Mouse (Mus musculus): Measurements from ENCODE around the gene Col27a1.
A peak's percentile ranks its signal among the peaks of the same experiment; 100 is the strongest.

The Col27a1 gene

DNA sequence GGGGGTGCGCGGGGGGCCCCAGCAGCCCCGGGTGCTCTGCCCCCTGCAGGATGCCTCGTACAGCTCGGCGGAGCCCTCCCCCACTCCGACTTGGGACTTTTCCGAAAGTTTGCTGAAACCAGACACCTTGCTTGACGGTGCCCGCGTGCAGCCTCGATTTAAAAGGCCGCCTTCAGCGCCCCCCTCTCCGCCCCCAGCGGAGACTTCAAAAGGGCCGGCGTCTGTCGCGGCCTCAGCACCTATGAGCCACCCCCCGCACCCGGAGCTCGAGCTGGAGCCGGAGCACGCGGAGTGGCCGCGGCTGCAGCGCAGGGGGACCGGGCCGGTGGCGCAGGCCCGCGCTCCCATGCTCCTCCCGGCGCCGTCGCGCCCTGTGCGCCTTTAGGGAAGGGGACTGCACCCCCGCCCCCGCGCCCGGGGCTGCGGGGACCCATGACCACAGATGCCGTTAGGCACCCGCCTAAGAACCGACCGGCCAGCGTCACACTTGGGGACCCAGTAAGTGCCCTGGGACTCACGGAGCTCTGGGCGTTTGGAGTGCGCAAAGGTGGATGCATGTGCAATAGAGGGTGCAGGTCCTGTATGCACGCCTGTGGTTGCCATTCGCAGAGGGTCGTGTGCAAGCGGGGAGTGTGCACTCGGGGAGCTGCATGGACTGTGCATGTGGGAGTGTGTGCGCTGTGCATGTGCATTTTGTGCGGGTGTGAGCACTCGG, at the start of gene Col27a1:
Gene Col27a1 (plus strand): TSS at position 98 of the 715 bp plus-strand sequence.
- no peak for DNase-seq

- no peak for DNase-seq
Measured at GRCm38 (mm10) chr4:63165636-63166035, 48.2 kb upstream of the Col27a1 start.

DNA sequence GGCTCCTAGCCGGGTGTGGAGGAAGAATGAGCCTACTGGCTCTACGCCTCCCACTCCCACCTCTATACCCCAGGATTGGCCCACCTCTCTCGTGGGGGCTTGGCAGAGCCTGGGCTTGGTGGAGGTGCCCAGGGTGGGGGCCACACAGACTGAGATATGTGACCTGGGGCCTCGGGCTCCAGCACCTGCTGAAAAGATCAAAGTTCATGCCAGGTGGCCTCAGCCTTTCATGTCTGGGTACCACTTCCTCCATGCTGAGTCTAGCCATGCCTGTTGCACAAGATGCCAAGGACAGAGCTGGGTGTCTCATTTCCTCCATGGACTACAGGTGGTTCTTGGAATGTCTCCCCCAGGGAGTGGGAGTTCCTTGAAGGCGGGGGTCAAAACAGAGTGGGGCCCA, 47.5 kb upstream of the Col27a1 start:
- DNase-seq: no peak

GRCm38 (mm10) chr4:63170061-63170460, 43.7 kb upstream of the Col27a1 start:
- DNase-seq: no peak

- no peak for DNase-seq
Measured at GRCm38 (mm10) chr4:63171122-63171521, 42.7 kb upstream of the Col27a1 start.

- DNase-seq: no peak
Measured at GRCm38 (mm10) chr4:63171969-63172685, 41.7 kb upstream of the Col27a1 start, which contains the start of gene Kif12. Kif12 (minus strand) TSS chr4:63172131.

DNA sequence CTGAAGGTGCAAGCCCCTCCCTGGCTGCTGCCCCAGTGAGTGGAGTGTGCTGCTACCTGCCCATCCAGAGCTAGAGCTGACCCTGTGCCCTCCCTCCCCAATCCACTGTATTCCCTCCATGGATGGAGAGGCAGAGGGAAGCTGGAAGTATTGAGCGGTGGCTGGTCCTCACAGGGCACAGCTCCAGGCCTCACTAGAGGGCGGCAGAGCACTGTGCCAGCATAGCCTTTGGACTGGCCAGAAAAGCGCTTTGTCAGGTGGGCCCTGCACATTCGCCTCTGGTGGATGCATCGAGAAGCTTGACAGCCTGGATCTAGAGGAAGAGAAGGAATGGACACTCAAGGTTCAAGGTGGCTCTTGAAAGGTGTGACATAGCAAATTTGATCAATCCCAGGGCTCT, 32.2 kb upstream of the Col27a1 start:
- DNase-seq: peak; percentile 52

DNA sequence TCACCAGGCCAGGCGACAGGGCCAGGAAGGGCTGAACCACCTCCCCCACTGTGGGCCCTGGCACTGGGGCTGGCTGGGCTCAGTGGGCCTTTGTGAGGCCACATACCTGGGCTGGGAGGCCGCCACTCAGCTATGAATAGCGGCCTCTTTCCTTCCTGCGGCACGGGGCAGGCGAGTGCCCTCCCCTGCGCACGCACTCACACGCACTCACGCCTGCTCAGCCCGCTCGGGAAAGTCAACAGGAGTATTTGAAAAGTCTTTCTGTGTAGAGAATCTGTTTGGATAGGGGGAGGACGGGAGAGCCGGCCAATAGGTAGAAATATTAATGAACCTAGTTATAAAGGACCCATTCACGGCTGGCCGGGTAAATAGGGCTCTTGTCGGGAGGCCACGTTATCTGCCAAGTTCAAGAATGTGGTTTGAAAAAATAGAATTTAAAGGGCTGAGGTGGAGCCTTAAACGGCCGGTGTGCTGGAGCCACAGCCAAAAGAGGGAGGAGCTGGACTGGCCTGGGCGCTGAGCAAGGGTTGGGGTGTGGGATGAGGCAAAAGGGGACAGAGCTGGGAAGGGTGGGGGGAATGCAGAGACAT, 27.4 kb upstream of the Col27a1 start:
- no peak for DNase-seq

GRCm38 (mm10) chr4:63191641-63192040, 22.2 kb upstream of the Col27a1 start:
- DNase-seq: no peak

GRCm38 (mm10) chr4:63194366-63194765, 19.4 kb upstream of the Col27a1 start:
- no peak for DNase-seq

DNA sequence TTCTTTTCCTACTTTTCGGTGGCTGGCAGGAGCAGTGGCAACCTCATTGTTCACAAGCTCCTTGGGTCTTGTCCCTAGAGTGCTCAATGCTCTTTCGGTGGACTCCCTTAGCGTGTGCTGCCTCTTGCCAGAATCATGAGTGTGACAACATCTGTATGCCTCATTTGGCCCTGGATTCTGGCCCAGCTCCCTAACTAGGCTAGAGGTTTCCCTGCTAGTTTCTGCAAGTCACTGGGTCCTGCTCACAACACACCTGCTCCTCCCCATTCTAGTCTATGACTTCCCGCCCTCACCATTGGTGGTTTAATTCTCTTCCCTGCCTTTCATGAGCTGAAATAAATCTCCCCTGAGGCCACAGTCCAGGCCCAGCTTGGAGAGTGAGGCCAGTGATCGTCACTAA, 14.4 kb upstream of the Col27a1 start:
- DNase-seq: no peak

DNA sequence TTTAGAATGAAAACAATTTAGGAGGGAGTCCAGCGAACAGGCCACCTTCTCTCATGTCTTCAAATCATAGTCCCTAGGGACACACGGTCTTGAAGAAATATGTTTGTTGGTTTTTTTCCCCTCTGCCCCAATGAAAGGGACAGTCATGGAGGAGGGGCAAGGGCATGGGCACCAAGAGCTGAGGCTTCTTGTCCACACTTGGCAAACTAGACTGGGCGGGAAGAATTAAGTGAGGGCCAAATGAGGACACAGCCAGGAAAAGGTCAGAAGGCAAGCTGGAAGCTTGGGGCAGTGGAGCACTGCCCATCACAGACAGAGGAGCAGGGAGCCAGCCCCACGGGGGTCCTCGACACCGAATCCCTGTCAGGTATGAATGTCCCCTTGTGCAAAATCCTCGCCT, 9.9 kb upstream of the Col27a1 start:
- DNase-seq: no peak

DNA sequence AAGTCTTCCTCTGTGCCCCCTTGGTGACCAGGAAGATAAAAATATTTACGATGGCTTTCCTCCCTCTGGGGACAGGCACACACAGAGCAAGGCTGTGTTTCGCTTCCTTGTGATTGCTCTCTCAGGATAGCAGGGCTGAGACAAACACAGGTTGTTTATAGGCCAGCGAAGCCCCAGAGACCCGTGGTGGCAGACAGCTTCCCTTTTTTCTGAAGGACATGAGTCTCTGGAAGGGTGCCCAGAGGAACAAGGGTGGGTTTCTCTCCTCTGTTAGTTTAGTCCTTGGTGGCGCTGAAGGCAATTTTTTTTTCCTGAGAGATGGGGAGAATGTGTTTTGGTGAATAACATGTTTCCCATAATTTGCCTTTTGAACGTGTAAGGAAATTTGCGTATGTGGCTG, 8.2 kb upstream of the Col27a1 start:
- no peak for DNase-seq

DNA sequence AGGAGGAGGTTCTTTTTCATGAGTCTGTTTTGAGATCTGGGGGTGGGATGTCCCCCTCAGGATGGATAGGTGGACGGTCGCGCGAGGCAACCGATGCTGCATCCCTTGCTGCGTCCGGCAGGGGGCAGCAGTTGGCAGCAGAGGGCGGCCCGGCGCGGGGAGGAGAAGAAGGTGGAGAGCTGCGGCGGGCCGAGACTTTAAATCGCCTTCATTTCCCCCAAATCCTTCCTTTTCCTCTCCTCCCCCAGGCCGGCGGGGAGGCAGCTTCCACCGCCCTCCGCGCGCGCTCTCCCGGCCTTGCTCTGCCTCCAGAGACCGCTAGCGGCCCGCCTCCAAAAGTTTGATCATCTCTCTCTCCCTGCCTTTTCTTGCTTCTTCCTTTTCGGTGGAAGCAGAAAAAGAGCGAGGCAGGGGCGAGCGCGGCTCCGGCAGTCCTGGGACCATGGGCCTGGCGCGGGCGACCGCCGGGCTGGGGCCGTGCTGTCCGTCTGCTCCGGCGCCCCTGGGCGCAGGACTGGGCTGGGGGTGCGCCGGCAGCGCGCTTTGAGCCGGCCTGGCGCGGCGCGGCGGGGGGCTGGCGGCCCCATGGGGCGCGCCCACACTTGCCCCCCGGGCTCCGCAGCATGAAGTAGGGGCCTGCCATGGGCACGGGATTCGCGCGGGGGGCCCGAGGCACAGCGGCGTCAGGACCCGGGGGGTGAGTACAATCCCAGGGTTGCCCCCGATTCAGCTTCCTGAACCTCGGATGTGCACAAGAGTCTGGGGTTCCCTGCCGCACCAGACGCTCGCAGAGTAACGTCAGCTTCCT, 1.6 kb downstream of the Col27a1 start:
- peak; percentile 63 for DNase-seq

GRCm38 (mm10) chr4:63215993-63216531, 2.3 kb downstream of the Col27a1 start:
- DNase-seq: no peak

- DNase-seq: no peak
Measured at GRCm38 (mm10) chr4:63216566-63216965, 2.8 kb downstream of the Col27a1 start.

DNA sequence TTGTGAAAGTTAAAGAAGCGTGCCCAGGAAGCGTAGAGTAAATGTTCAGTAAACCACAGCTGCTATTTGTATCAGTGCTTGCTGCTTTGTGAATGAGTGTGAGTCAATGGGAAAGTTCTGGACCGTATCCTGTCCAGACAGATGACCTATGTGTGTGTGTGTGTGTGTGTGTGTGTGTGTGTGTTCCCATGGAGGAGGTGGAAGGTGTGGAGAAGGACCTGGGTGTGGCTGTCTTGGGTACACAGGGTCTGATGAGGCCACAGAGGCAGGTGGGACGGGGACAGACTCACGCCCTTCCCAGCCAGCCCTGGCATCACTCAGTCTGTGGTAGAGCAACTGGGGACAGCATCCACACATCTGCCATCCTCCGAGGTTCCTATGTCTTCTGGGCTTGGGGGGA, 3.7 kb downstream of the Col27a1 start:
- DNase-seq: no peak

- DNase-seq: no peak
Measured at GRCm38 (mm10) chr4:63219059-63219458, 5.3 kb downstream of the Col27a1 start.

DNA sequence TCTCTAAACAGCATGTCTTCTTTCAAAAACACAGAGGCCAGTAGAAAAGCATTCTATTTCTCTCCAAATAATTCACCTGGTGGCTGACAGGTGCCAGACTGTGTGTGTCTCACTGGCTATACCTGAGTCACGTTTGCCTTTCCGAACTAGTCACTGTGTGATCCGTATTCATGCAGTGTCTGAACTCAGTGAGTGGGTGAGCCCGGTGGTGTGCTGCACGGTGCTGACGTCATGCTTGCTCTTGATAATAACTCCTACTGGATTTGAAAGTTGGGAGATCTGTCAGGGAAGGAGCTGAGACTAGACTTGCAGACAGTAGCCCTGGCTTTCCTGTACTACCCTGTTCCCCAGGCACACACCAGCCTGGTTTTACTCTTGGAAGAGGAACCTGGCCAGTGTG, 5.8 kb downstream of the Col27a1 start:
- DNase-seq: peak; percentile 68

GRCm38 (mm10) chr4:63221096-63221958, 7.5 kb downstream of the Col27a1 start:
- no peak for DNase-seq

DNA sequence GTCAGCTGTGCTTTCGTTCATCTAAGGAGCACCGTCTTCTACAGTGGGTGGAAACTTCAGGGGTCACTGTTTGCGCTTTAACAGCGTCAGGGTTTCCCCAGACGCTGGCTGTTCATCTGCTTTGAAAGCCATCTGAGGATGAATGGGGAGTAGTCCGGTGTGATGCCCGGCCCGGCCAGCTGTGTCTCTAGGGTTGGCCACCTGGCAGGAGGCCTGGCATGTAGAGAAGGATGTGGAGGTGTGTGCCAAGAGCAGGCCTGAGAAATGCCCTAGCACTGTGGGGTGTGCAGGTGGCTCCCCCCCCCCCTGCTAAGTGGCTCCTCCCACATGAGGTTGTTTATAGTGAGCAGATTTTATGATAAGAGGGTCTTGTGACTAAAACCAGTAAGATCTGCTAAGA, 8.4 kb downstream of the Col27a1 start:
- no peak for DNase-seq

- no peak for DNase-seq
Measured at GRCm38 (mm10) chr4:63225373-63225772, 11.6 kb downstream of the Col27a1 start.

Measured in right cerebral cortex, adult 18-20 months (tissue).